Mouse (Mus musculus) liver, adult 2 months (tissue): Measurements from ENCODE around the gene Cryzl2. TPM values are rescaled to one million over a fixed set of nuclear protein-coding genes. Genes with fewer than 3 reads are reported as not detected.

Experiments
- DNase-seq: peaks from one replicate; pipeline ENCODE4 v3.0.0-alpha.2; 2011; ENCODE audit warnings: low read depth, low spot score; ENCODE audit errors: extremely low read depth
- H3K27ac ChIP-seq: fragments of 200-500 bp; replicated peaks from 2 replicates; pipeline ENCODE4 v1.5.1; 2012; ENCODE audit warnings: low read depth, mild to moderate bottlenecking, control low read depth, inconsistent platforms, low read length; ENCODE audit not compliant: insufficient read depth
- H3K27me3 ChIP-seq: fragments of 200-500 bp; 2 replicates; pipeline ENCODE4 v1.6.1; 2012; ENCODE audit warnings: mild to moderate bottlenecking, moderate library complexity, low read length, inconsistent platforms; ENCODE audit not compliant: control insufficient read depth, insufficient read depth
- H3K36me3 ChIP-seq: fragments of 200-500 bp; 2 replicates; pipeline ENCODE4 v1.6.1; 2012; ENCODE audit warnings: low read length, inconsistent platforms; ENCODE audit not compliant: control insufficient read depth, insufficient read depth
- H3K4me1 ChIP-seq: fragments of 200-500 bp; 2 replicates; pipeline ENCODE4 v1.6.1; 2011; ENCODE audit warnings: low read length; ENCODE audit not compliant: control insufficient read depth, insufficient read depth
- H3K4me3 ChIP-seq: fragments of 200-500 bp; 2 replicates; pipeline ENCODE4 v1.5.1; 2011; ENCODE audit warnings: low read depth, mild to moderate bottlenecking, control low read depth, low read length, moderate library complexity; ENCODE audit not compliant: insufficient read depth
- H3K79me2 ChIP-seq: fragments of 200-500 bp; 2 replicates; pipeline ENCODE4 v1.6.1; 2012; ENCODE audit warnings: inconsistent platforms, mild to moderate bottlenecking, low read length, moderate library complexity; ENCODE audit not compliant: control insufficient read depth, insufficient read depth
- H3K9ac ChIP-seq: fragments of 200-500 bp; 2 replicates; pipeline ENCODE4 v1.6.1; 2012; ENCODE audit warnings: low read depth, mild to moderate bottlenecking, control low read depth, inconsistent platforms, low read length
- CTCF ChIP-seq: fragments of 200-500 bp; IDR thresholded peaks from 2 replicates; pipeline ENCODE4 v1.5.1; 2011; ENCODE audit warnings: low read depth, low read length, control low read depth
- POLR2A ChIP-seq: fragments of 200-500 bp; IDR thresholded peaks from 2 replicates; pipeline ENCODE4 v1.6.1; 2011; ENCODE audit warnings: low read length, control low read depth; ENCODE audit not compliant: insufficient read depth; ENCODE audit errors: extremely low read depth
- WGBS: fragments of 180-500 bp; shearing (Covaris S2); methylation state at CpG from one replicate; pipeline ENCODE4 v1.1.7; 2018; 5-methylcytosine and 5-hydroxymethylcytosine counted together
- polyA plus RNA-seq: library from polyadenylated mRNA; depleted of rRNA; stranded (reverse); fragments of >200 nt; gene quantifications from 2 replicates; pipeline ENCODE4 v1.2.3, GENCODE M21; 2012
- total RNA-seq: library from RNA; depleted of rRNA; stranded (reverse); fragments of >200 nt; gene quantifications from 2 replicates; pipeline ENCODE4 v1.2.3, GENCODE M21; 2014

The Cryzl2 gene
- total and polyA plus RNA-seq, 2 experiments, result 22.7 to 31.0 TPM

GRCm38 (mm10) chr1:157480090-157480489 is 21.7 kb downstream of the Cryzl2 start:
- no peak for TF ChIP-seq POLR2A
- no peak for TF ChIP-seq CTCF
- Histone ChIP-seq H3K36me3 (no peaks in the 10 kb centered on the region), H3K4me3 (no peak overlapping the region), H3K4me1 (no peaks in the 10 kb centered on the region), H3K79me2 (no peaks in the 10 kb centered on the region), H3K27ac (no peak overlapping the region), H3K9ac (no peak overlapping the region), H3K27me3 (no peaks in the 10 kb centered on the region)
- WGBS, result 63% methylated on average over 9 of the region's 9 CpGs
- DNase-seq, result peak; percentile 16

GRCm38 (mm10) chr1:157480901-157481300 is 22.5 kb downstream of the Cryzl2 start:
- H3K36me3 ChIP-seq, result no peaks in the 10 kb centered on the region
- no peak overlapping the region for H3K4me3 ChIP-seq
- no peaks in the 10 kb centered on the region for H3K27me3 ChIP-seq
- H3K4me1 ChIP-seq, result no peaks in the 10 kb centered on the region
- H3K27ac ChIP-seq, result no peak overlapping the region
- H3K9ac ChIP-seq, result no peak overlapping the region
- no peaks in the 10 kb centered on the region for H3K79me2 ChIP-seq
- WGBS, result 84% methylated on average over 3 of the region's 3 CpGs
- DNase-seq, result no peak
- no peak for TF ChIP-seq CTCF

DNA sequence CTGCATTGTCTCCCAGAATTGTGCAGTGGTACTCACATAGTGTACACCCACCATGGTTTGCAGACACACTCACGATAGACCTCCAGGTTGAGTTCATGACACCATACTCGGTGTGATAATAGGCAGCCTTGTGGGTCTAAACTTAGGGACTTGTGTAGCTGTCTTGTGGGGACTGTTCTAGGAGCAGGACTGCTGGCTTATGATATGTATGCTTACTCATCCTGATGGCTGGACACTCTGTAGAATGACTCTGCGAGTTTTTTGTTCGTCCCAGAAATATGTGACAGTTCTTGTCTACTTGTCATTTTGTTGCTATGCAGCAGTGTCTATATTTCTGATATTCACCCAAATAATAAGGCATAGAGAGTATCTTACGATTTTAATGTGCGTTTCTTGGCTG is 23.3 kb downstream of the Cryzl2 start:
- H3K4me1 ChIP-seq, result no peaks in the 10 kb centered on the region
- TF ChIP-seq CTCF, result no peak
- no peak for TF ChIP-seq POLR2A

GRCm38 (mm10) chr1:157484161-157484560 is 25.8 kb downstream of the Cryzl2 start:
- H3K27ac ChIP-seq, result no peak overlapping the region
- DNase-seq, result no peak
- H3K27me3 ChIP-seq, result no peaks in the 10 kb centered on the region
- no peak overlapping the region for H3K9ac ChIP-seq
- no peaks in the 10 kb centered on the region for H3K79me2 ChIP-seq
- H3K4me1 ChIP-seq, result no peaks in the 10 kb centered on the region
- no peak overlapping the region for H3K4me3 ChIP-seq
- no peak for TF ChIP-seq POLR2A
- TF ChIP-seq CTCF, result no peak
- WGBS, result 93% methylated on average over 4 of the region's 4 CpGs
- no peaks in the 10 kb centered on the region for H3K36me3 ChIP-seq

More for the DNA sequence above, 23.3 kb downstream of the Cryzl2 start:
- Histone ChIP-seq H3K79me2 (no peaks in the 10 kb centered on the region), H3K4me3 (no peak overlapping the region), H3K27ac (no peak overlapping the region), H3K27me3 (no peaks in the 10 kb centered on the region), H3K9ac (no peak overlapping the region), H3K36me3 (no peaks in the 10 kb centered on the region)
- 96% methylated on average over 6 of the region's 6 CpGs for WGBS
- DNase-seq, result no peak

DNA sequence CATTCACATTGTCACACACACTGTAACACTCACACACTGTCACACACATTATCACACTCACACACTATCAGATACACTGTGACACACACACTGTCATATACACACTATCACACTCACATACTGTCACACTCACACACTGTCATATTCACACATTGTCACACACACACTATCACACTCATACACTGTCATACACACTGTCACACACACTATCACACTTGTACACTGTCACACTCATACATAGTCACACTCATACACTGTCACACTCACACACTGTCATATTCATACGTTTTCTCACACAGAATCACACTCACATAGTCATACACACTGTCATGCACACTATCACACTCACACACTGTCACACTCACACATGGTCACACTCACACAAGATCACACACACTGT is 42.3 kb downstream of the Cryzl2 start:
- WGBS, result 98% methylated on average over 1 of the region's 1 CpGs

DNA sequence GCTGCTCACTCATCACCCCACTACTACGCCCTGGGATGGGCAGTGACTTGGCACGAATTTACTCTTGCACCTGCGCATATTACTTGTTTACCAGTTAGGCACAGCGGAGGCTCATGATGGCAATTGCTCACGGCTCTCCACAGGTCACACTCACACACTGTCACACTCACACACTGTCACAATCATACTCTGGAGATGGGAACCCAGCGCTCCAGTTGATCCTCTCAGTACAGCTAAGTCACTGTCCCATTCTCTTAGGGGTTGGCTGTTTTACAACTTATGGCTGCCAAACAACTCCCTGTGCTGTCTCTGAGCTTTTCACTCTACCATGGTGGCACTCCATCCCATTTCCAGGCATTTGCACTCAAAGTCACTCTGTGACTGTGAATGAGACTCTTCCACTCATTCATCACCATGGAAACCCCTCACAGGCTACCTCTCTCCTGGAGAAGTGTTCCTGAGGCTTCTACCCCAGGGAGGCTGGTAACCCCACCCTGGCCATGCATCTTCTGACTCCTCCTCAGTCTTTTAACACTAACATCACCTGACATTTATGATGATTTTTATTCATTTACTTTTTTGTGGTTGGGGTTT is 43.1 kb downstream of the Cryzl2 start:
- peaks cover 2% of the 10 kb centered on the region; the same call in 1 of the 2 replicates for H3K4me1 ChIP-seq

More for the DNA sequence above, 42.3 kb downstream of the Cryzl2 start:
- Histone ChIP-seq H3K36me3 (no peaks in the 10 kb centered on the region), H3K27ac (no peak overlapping the region), H3K4me3 (no peak overlapping the region), H3K4me1 (peaks cover 2% of the 10 kb centered on the region; the same call in 1 of the 2 replicates), H3K9ac (no peak overlapping the region), H3K79me2 (no peaks in the 10 kb centered on the region; the same call in 1 of the 2 replicates), H3K27me3 (no peaks in the 10 kb centered on the region)
- no peak for DNase-seq
- TF ChIP-seq POLR2A (no peak), CTCF (no peak)

More for the DNA sequence above, 43.1 kb downstream of the Cryzl2 start:
- H3K36me3 ChIP-seq, result no peaks in the 10 kb centered on the region
- no peak overlapping the region for H3K27ac ChIP-seq
- H3K79me2 ChIP-seq, result no peaks in the 10 kb centered on the region; the same call in 1 of the 2 replicates
- DNase-seq, result no peak
- no peak overlapping the region for H3K4me3 ChIP-seq
- no peak for TF ChIP-seq CTCF
- H3K27me3 ChIP-seq, result no peaks in the 10 kb centered on the region
- H3K9ac ChIP-seq, result no peak overlapping the region
- WGBS, result 95% methylated on average over 6 of the region's 6 CpGs
